Mouse (Mus musculus): ENCODE results near the gene Taok3. TPM values are rescaled to one million over a fixed set of nuclear protein-coding genes. Genes with fewer than 3 reads are reported as not detected.

Taok3 gene
- polyA plus RNA-seq, 1 experiment from 2014 or later = 19.7 TPM

- WGBS = 59% methylated on average over 6 of the region's 6 CpGs
- no peaks in the 10 kb centered on the region for H3K36me3 ChIP-seq (ENCODE audit: control insufficient read depth, insufficient read depth, low read length)
- no peak overlapping the region for H3K27ac ChIP-seq (ENCODE audit: low read depth, low read length)
- H3K27me3 ChIP-seq (ENCODE audit: control insufficient read depth, insufficient read depth, low read length) = no peaks in the 10 kb centered on the region
- no peaks in the 10 kb centered on the region for H3K4me1 ChIP-seq (ENCODE audit: control insufficient read depth, insufficient read depth, low read length)
- no peak overlapping the region for H3K4me3 ChIP-seq (ENCODE audit: low read depth, low read length)
- ATAC-seq (ENCODE audit: low FRiP score) (no peak), DNase-seq (ENCODE audit: low spot score, missing footprints) (no peak)
- H3K9me3 ChIP-seq (ENCODE audit: control insufficient read depth, low read length) = no peaks in the 10 kb centered on the region
- H3K9ac ChIP-seq (ENCODE audit: low read length) = no peak overlapping the region
- H3K4me2 ChIP-seq = no peak overlapping the region
These were observed 39.9 kb downstream of the Taok3 start for GRCm38 (mm10) chr5:117159805-117160291.

GRCm38 (mm10) chr5:117160499-117160898, 40.6 kb downstream of the Taok3 start:
- DNase-seq (ENCODE audit: low spot score, missing footprints) (no peak), ATAC-seq (ENCODE audit: low FRiP score) (no peak)
- no peak overlapping the region for H3K4me2 ChIP-seq
- no peaks in the 10 kb centered on the region for H3K4me1 ChIP-seq (ENCODE audit: control insufficient read depth, insufficient read depth, low read length)
- 75% methylated on average over 10 of the region's 10 CpGs for WGBS
- H3K4me3 ChIP-seq (ENCODE audit: low read depth, low read length) = no peak overlapping the region
- no peaks in the 10 kb centered on the region for H3K36me3 ChIP-seq (ENCODE audit: control insufficient read depth, insufficient read depth, low read length)
- no peak overlapping the region for H3K9ac ChIP-seq (ENCODE audit: low read length)
- H3K27me3 ChIP-seq (ENCODE audit: control insufficient read depth, insufficient read depth, low read length) = no peaks in the 10 kb centered on the region
- no peaks in the 10 kb centered on the region for H3K9me3 ChIP-seq (ENCODE audit: control insufficient read depth, low read length)
- no peak overlapping the region for H3K27ac ChIP-seq (ENCODE audit: low read depth, low read length)

- ATAC-seq (ENCODE audit: low FRiP score) (no peak), DNase-seq (ENCODE audit: low spot score, missing footprints) (no peak)
- no peak overlapping the region for H3K27ac ChIP-seq (ENCODE audit: low read depth, low read length)
- WGBS = 97% methylated on average over 13 of the region's 13 CpGs
- H3K36me3 ChIP-seq (ENCODE audit: control insufficient read depth, insufficient read depth, low read length) = no peaks in the 10 kb centered on the region
- no peaks in the 10 kb centered on the region for H3K4me1 ChIP-seq (ENCODE audit: control insufficient read depth, insufficient read depth, low read length)
- no peak overlapping the region for H3K4me2 ChIP-seq
- H3K4me3 ChIP-seq (ENCODE audit: low read depth, low read length) = no peak overlapping the region
- no peaks in the 10 kb centered on the region for H3K9me3 ChIP-seq (ENCODE audit: control insufficient read depth, low read length)
- no peaks in the 10 kb centered on the region for H3K27me3 ChIP-seq (ENCODE audit: control insufficient read depth, insufficient read depth, low read length)
- H3K9ac ChIP-seq (ENCODE audit: low read length) = no peak overlapping the region
These were observed 43.9 kb downstream of the Taok3 start for GRCm38 (mm10) chr5:117163790-117164189.

GRCm38 (mm10) chr5:117164516-117164915, 44.6 kb downstream of the Taok3 start:
- no peak for ATAC-seq (ENCODE audit: low FRiP score)
- no peak for DNase-seq (ENCODE audit: low spot score, missing footprints)
- no peaks in the 10 kb centered on the region for H3K9me3 ChIP-seq (ENCODE audit: control insufficient read depth, low read length)
- no peaks in the 10 kb centered on the region for H3K36me3 ChIP-seq (ENCODE audit: control insufficient read depth, insufficient read depth, low read length)
- no peak overlapping the region for H3K4me2 ChIP-seq
- no peaks in the 10 kb centered on the region for H3K27me3 ChIP-seq (ENCODE audit: control insufficient read depth, insufficient read depth, low read length)
- 87% methylated on average over 5 of the region's 5 CpGs for WGBS
- H3K4me1 ChIP-seq (ENCODE audit: control insufficient read depth, insufficient read depth, low read length) = no peaks in the 10 kb centered on the region
- no peak overlapping the region for H3K9ac ChIP-seq (ENCODE audit: low read length)
- H3K4me3 ChIP-seq (ENCODE audit: low read depth, low read length) = no peak overlapping the region
- no peak overlapping the region for H3K27ac ChIP-seq (ENCODE audit: low read depth, low read length)

GRCm38 (mm10) chr5:117164923-117165322, 45.0 kb downstream of the Taok3 start:
- Histone ChIP-seq H3K9me3 (ENCODE audit: control insufficient read depth, low read length) (no peaks in the 10 kb centered on the region), H3K4me3 (ENCODE audit: low read depth, low read length) (no peak overlapping the region), H3K4me1 (ENCODE audit: control insufficient read depth, insufficient read depth, low read length) (no peaks in the 10 kb centered on the region), H3K36me3 (ENCODE audit: control insufficient read depth, insufficient read depth, low read length) (no peaks in the 10 kb centered on the region), H3K27ac (ENCODE audit: low read depth, low read length) (no peak overlapping the region), H3K27me3 (ENCODE audit: control insufficient read depth, insufficient read depth, low read length) (no peaks in the 10 kb centered on the region), H3K4me2 (no peak overlapping the region), H3K9ac (ENCODE audit: low read length) (no peak overlapping the region)
- WGBS = 77% methylated on average over 2 of the region's 2 CpGs
- DNase-seq (ENCODE audit: low spot score, missing footprints) (no peak), ATAC-seq (ENCODE audit: low FRiP score) (no peak)

- no peak for ATAC-seq (ENCODE audit: low FRiP score)
These were observed 46.0 kb downstream of the Taok3 start for GRCm38 (mm10) chr5:117165946-117166345.

GRCm38 (mm10) chr5:117166811-117167365, 47.0 kb downstream of the Taok3 start:
- no peak for ATAC-seq (ENCODE audit: low FRiP score)
- WGBS = 91% methylated on average over 11 of the region's 11 CpGs
- no peak overlapping the region for H3K4me2 ChIP-seq
- no peak overlapping the region for H3K27ac ChIP-seq (ENCODE audit: low read depth, low read length)
- no peaks in the 10 kb centered on the region for H3K9me3 ChIP-seq (ENCODE audit: control insufficient read depth, low read length)
- H3K4me3 ChIP-seq (ENCODE audit: low read depth, low read length) = no peak overlapping the region
- no peak for DNase-seq (ENCODE audit: low spot score, missing footprints)
- H3K36me3 ChIP-seq (ENCODE audit: control insufficient read depth, insufficient read depth, low read length) = no peaks in the 10 kb centered on the region
- H3K9ac ChIP-seq (ENCODE audit: low read length) = no peak overlapping the region
- H3K27me3 ChIP-seq (ENCODE audit: control insufficient read depth, insufficient read depth, low read length) = no peaks in the 10 kb centered on the region
- H3K4me1 ChIP-seq (ENCODE audit: control insufficient read depth, insufficient read depth, low read length) = no peaks in the 10 kb centered on the region

More at GRCm38 (mm10) chr5:117165946-117166345, 46.0 kb downstream of the Taok3 start:
- 83% methylated on average over 2 of the region's 2 CpGs for WGBS
- Histone ChIP-seq H3K36me3 (ENCODE audit: control insufficient read depth, insufficient read depth, low read length) (no peaks in the 10 kb centered on the region), H3K4me3 (ENCODE audit: low read depth, low read length) (no peak overlapping the region), H3K4me2 (no peak overlapping the region), H3K9ac (ENCODE audit: low read length) (no peak overlapping the region), H3K27ac (ENCODE audit: low read depth, low read length) (no peak overlapping the region), H3K4me1 (ENCODE audit: control insufficient read depth, insufficient read depth, low read length) (no peaks in the 10 kb centered on the region), H3K27me3 (ENCODE audit: control insufficient read depth, insufficient read depth, low read length) (no peaks in the 10 kb centered on the region), H3K9me3 (ENCODE audit: control insufficient read depth, low read length) (no peaks in the 10 kb centered on the region)
- no peak for DNase-seq (ENCODE audit: low spot score, missing footprints)

GRCm38 (mm10) chr5:117168351-117169100, 48.6 kb downstream of the Taok3 start:
- no peak overlapping the region for H3K4me2 ChIP-seq
- H3K4me3 ChIP-seq (ENCODE audit: low read depth, low read length) = no peak overlapping the region
- no peak for ATAC-seq (ENCODE audit: low FRiP score)
- no peaks in the 10 kb centered on the region for H3K4me1 ChIP-seq (ENCODE audit: control insufficient read depth, insufficient read depth, low read length)
- H3K36me3 ChIP-seq (ENCODE audit: control insufficient read depth, insufficient read depth, low read length) = no peaks in the 10 kb centered on the region
- no peak for DNase-seq (ENCODE audit: low spot score, missing footprints)
- 91% methylated on average over 14 of the region's 14 CpGs for WGBS
- no peak overlapping the region for H3K9ac ChIP-seq (ENCODE audit: low read length)
- H3K27me3 ChIP-seq (ENCODE audit: control insufficient read depth, insufficient read depth, low read length) = no peaks in the 10 kb centered on the region
- H3K9me3 ChIP-seq (ENCODE audit: control insufficient read depth, low read length) = no peaks in the 10 kb centered on the region
- no peak overlapping the region for H3K27ac ChIP-seq (ENCODE audit: low read depth, low read length)

- no peaks in the 10 kb centered on the region for H3K27me3 ChIP-seq (ENCODE audit: control insufficient read depth, insufficient read depth, low read length)
- DNase-seq (ENCODE audit: low spot score, missing footprints) (no peak), ATAC-seq (ENCODE audit: low FRiP score) (no peak)
- WGBS = 88% methylated on average over 7 of the region's 7 CpGs
- H3K36me3 ChIP-seq (ENCODE audit: control insufficient read depth, insufficient read depth, low read length) = no peaks in the 10 kb centered on the region
- H3K27ac ChIP-seq (ENCODE audit: low read depth, low read length) = no peak overlapping the region
- H3K4me2 ChIP-seq = no peak overlapping the region
- H3K4me3 ChIP-seq (ENCODE audit: low read depth, low read length) = no peak overlapping the region
- H3K9ac ChIP-seq (ENCODE audit: low read length) = no peak overlapping the region
- no peaks in the 10 kb centered on the region for H3K9me3 ChIP-seq (ENCODE audit: control insufficient read depth, low read length)
- peaks cover 4% of the 10 kb centered on the region; the same call in 1 of the 2 replicates for H3K4me1 ChIP-seq (ENCODE audit: control insufficient read depth, insufficient read depth, low read length)
These were observed 54.1 kb downstream of the Taok3 start for GRCm38 (mm10) chr5:117174057-117174456.

All from midbrain, embryonic 11.5 days (tissue).